Mouse (Mus musculus) layer of hippocampus, adult 11-12 months (tissue): ENCODE results near the gene Akr1c19.
"Not testable (repeated sequence)": the region's sequence is repeated elsewhere in the genome, so short reads cannot be mapped to it uniquely, and the experiment has no call there.

Source experiments
- DNase-seq: peaks from one replicate; pipeline ENCODE4 v3.0.0; 2022; ENCODE audit warnings: low spot score

Gene Akr1c19

DNA sequence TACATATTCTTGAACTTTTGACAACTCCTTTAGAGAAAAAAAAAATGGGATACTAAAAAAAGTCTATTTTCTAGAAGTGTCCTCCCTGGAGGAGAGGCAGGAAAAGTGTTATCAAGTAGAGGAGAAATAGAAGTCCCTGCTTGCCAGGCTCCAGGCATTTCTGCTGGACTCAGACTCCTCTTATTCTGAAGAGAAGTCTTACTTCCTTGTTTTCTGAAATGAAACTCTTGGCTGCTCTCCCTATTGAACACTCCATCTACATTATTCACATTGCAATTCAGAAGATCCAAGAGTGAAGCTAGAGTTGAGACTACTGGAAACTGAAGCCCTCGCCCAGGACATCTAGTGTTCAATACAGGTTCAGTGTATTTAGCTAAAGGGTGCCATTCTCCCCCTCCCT, at the start of gene Akr1c19:
TSS of gene Akr1c19 (plus strand) at position 260 of the 400 bp plus-strand sequence.
- no peak for DNase-seq

DNA sequence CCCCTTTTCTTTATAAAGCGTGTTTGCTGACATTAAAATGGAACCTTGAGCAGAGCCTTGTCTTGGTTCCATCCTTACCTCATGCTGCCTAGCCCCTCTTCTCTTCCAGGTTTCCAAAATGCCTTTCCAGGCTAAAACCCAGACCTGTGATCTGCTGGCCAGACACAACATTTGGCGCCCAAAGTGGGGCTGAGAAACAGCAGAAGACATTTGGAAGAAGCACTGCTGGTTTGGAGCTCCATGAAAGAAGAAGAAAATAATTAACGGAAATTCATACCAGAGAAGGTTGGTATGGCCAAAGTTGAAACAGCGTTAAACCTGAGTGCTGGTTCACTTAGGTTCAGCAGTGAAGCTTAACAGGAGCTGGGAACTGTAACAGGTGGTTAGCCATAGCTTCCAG, 47.2 kb upstream of the Akr1c19 start:
- not testable (repeated sequence) for DNase-seq

DNA sequence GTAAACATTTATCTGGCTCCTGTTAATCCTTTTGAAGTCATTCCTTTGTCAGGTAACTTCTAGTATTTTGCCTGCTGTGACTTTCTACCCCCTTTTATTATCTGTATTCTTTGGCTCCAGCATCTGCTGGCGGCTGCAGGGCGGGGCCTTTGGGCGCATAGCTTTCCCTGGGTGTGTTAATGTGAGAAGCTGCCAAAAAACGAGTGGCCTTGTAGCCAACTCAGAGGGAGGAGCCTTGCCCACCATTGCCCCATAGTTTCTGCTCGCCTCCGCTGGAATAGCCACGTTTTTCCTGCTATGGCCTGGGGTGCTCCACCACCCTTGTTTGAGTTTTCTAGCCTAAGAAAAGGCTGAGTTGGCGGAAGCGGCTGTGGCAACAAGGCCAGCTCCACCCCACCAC, 45.4 kb upstream of the Akr1c19 start:
- DNase-seq, result no peak

DNA sequence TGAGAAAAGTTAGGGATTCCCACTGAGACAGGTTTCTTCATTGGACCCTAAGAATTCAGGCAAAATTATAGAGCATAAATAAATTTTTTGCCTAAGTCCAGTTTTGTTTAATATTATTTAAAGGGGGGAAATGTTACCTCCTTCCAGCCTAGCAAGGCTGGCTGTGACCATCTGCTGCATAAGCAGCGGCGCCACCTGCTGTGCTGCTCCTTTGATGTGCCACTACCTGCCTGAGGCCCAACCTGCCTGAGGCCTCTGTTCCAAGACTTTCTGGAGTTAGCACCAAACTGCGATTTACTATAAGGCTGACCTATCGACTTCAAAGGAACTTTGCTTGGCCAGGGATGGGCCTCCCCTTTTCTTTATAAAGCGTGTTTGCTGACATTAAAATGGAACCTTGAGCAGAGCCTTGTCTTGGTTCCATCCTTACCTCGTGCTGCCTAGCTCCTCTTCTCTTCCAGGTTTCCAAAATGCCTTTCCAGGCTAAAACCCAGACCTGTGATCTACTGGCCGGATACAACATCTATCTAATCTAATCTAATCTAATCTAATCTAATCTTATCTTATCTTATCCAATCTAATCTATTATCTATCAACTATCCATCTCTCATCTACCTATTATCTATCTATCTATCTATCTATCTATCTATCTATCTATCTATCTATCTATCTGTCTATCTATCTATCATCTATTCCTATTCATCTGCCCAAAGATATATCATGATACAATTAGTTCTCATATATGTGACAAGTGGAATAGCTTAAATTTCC, 41.7 kb upstream of the Akr1c19 start:
- DNase-seq, result not testable (repeated sequence)

DNA sequence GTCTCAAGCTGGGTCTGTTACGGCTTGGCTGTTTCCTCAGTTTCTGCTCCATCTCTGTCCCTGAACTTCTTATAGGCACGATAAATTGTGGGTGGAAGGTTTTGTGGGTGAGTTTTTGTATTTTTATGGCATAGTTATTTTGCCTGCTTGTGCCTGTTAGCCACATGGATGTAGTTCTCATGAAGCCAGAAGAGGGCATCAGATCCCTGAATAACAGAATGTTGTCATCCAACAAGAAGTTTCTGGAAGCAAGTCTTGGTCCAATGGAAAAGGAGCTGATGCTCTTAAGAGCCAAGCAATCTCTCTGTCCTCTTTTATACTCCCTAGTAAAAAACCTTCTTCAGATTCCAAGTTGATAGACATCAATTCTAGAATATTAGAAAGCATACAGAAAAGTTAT, 40.3 kb upstream of the Akr1c19 start:
- peak; percentile 4 for DNase-seq

DNA sequence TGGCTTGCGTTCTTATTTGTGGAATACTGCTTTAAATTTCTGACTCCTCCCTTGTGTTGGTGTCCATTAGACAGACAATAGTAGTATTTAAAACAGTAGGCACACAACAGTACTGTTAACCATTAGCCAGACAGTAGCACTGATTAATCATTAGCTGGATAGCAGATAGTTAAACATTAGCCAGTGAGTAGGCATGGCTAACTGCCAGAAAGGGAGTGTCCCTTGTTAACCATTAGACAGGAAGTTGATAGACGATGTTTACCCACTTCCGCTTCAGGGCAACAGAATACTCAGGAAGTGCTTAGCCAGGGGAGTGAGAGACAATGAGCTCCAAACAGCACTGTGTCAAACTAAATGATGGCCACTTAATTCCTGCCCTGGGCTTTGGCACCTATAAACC, 37.6 kb upstream of the Akr1c19 start, which contains the start of gene Akr1c13:
TSS of gene Akr1c13 (plus strand) at position 247 of the 400 bp plus-strand sequence.
- DNase-seq, result no peak

DNA sequence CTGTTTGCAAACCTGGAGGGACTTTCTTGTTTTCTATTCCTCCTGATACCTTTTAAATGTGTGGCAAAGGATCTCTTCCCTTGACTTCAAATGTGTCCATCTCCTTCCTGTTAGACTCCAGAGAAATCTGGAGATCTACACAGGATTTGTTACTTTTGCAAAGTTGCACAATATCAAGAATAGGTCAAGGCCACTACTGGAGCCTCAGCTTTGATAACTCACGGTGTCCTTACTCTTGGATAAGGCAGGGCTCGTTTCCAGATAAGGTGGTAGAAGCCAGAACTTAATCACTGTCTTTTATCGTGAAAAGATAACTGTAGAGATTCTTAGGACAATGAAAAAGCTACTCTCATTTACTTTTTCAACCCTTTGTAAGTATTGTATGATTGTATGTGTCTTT, 36.0 kb upstream of the Akr1c19 start:
- DNase-seq, result no peak

DNA sequence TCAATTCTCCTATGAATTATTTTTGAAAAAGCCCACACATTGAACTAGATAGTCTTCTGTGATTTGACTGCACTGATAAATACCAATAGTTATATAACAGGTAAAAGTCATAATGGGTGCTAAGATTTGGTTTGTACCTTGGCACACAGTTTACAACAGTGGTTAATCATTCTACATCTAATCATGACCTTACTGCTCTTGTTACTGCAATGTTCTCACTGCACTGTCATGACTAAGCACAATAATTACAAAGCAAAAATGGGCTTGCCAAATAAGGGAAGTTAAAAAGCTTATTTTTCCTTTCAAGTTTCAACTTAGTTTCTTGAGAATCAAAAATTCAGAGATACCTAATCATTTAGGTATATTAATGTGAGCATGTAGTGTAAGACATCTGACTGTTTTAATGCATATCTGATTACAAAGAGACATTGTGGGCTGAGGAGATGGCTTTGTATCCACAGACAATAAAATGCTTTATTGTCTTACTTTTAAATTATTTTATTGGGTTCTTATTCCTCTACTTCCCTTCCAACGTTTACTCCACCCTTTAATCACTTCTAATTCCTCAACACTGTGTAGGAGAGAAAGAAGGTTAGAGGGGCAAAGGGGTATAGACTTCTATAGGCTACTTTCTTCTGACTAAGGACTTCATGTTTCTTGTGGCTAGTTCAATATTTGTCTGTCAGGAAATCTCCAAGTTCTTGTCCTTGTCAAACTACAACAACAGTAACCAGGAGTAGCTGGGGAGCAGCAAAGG, 22.2 kb upstream of the Akr1c19 start:
- no peak for DNase-seq

DNA sequence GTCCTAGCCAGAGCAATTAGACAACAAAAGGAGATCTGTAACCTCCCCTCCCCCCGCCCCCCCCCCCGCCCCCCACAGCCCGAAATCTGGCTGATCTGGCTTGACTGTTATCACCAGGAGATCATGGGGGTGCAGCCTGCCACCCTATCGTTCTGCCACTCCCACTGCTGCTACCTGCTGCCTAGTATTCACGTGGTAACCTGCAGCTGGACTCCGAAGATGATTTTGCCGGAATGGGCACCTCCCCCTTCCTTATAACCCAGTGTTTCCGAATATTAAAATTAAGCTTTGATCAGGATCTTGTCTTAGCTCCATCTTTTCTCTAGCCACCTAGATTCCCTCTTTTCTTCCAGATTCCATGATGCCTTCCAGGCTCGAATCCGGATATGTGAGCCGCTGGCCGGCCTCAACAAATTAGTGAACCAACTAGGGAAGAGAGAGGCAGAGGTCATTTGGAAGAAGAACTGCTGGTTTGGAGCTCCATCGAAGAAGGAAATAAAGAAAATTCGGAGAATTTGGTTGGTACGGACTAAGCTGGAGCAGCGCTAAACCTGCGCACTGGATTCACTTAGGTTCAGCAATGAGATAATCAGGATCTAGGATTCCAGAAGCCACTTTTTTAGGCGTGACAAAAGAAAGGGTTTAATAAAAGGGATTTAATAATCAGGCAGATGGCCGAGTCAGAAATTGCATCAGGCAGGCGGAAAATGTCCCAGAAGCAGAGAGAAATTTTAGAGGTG, 16.8 kb upstream of the Akr1c19 start:
- no peak for DNase-seq

DNA sequence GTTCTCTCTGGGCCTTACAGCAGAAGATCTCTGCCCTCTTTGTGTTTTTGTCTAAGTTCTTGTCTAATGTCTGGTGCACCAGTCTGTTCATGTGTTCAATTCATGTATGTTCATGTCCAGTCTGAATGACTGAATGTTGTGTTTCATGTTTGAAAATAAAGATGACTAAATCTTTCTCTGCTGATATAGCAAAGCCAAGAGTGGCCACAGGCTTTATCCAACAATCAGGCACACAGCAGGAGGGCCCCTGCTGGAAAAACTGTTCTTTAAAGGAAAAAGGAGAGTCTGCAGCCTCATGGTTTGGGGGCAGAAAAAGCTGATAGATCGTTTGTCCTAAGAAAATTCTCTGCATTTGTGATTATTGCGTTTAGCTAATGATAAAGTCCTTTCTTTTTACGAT, 16.2 kb upstream of the Akr1c19 start:
- no peak for DNase-seq

DNA sequence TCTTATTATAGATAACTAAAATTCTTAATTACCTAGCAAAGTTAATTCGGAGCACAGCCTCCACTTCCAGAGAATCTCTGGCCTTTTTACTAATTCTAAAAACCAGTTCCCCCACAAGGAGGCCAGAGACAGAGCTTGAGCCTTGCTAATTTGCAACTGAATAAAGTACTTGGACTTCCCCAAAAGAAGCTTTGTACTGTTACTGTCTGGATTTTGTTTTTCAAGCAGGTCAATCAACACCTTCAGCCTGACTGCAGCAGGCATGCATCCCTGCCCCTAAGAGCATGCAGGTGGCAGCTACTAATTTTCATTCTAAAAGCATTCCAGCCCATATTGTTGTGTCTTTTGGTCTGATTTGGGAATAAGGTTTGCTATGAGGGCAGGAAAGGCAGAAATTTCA, 13.0 kb upstream of the Akr1c19 start:
- not testable (repeated sequence) for DNase-seq

DNA sequence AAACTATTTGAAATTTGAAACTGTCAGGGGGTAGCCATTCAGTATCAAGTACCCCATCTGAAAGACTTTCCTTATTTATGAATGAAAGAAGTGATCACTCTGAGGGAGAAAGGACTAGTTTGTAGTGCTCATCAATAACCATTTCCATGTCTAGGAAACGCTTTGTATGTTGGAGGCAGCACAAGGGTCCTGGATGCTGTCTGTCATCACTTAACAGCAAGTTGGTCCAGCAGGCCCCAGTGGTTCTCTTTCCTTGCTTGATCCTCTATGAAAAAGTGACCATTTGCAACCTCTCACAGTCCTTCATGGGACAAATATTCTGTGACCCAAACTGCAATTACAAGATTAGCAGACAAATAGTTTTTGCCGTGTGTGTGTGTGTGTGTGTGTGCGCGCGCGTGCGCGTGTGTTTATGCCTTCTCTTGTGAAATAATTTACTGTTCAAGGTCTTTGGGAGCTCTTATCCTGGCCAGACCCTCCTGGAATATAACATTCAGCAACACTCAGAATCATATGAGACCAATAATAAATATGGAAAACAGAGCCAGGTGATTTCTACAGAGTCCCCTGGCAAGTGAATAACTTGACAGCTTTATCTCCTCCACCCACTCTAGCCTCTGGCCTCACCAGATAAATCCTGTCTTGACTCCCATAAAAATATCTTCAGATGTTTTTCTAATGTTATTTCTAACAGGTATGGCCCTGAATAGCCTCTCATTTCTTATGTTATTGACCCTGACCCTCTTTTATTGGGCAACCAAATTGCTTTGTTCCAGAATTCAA, 2.5 kb downstream of the Akr1c19 start:
- no peak for DNase-seq

DNA sequence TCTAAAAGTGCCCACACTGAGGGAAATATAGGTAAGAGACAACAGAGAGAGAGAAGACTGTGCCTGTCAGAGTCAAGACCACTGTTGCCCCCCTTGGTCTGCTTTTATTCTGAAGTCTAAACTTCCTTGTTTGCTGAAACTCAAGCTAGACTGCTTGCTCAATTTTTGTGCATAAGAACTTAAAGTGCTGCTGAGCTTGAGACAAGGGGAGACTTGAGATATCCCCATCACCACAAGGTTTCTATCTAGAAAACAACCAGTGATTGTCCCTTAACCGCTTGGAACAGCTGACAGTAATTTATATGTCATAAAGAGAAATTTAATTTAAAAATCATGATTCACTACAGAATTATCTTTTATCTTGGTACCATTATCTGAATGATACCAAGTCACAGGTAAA, 4.6 kb downstream of the Akr1c19 start:
- no peak for DNase-seq

DNA sequence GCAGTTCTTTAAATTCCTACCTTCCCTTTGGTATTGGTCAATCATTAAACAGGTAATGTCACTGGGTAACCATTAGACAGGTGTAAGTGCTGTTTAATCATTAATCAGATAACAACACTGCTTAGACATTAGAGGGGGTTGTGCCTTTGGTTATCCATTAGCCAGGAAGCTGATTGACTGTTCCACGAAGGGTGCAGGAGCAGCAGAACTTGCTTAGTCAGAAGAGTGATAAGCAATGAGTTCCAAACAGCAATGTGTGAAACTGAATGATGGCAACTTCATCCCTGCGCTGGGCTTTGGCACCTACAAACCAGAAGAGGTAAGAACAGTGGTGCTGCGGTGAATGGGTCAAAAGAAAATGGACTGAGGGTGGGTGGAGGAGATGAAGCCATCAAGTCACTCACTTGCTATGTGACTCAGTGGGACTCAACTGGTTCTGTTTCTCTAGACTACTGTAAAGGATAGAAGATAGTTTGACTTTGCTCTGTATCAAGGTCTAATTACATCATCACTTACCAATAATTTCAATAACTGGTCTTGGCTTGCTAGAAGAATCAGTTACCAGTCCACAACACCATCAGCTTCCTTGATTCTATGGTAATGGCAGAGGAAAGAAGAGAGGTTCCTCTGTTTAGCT, 5.2 kb downstream of the Akr1c19 start:
- no peak for DNase-seq

DNA sequence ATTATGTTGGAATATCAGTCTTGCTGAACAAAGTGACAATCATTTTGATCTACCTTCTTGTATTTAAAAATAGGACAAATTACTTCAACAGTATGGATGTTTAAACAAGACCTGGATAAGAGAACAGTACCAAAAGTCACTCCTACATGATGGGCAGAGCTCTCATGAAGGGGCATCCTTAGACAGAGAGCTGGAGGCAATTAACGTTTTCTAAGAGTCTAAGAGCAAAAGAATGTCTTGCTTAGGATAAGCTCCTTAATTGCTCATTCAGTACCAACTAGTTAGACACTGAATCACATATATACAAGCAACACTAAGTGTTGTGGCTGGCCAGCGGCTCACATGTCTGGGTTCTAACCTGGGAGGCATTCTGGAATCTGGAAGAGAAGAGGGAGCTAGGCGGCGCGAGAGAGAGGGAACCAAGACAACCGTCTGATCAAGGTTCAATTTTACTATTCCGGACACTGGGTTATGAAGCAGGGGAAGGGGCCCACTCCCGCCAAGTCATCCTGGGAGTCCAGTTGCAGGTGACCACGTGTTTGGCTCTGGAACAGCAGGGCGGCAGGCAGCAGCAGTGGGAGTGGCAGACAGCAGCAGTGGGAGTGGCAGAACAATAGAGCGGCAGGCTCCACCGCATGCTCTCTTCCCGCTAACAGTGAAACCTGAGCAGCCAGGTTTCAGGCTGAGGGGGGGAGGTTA, 16.5 kb downstream of the Akr1c19 start:
- DNase-seq, result no peak

DNA sequence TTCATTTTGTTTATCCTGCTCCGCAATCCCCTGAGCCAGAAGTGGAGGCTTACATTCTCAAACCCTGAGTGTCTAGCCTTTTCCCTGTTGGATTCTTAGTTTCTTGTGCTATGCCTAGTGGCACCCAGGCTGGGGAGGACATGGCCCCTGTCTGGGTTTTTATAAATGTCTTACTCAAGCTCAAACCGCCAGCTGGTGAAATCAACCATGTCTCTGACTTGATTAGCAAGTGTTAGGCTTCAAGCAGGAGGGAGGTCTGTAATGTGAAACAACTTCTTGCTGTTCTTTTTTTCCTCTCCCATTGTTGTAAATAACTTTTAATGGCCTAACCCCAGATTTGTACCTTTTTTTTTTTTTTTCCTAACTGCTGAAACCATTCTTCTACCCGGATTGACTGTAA, 20.8 kb downstream of the Akr1c19 start:
- DNase-seq, result no peak

DNA sequence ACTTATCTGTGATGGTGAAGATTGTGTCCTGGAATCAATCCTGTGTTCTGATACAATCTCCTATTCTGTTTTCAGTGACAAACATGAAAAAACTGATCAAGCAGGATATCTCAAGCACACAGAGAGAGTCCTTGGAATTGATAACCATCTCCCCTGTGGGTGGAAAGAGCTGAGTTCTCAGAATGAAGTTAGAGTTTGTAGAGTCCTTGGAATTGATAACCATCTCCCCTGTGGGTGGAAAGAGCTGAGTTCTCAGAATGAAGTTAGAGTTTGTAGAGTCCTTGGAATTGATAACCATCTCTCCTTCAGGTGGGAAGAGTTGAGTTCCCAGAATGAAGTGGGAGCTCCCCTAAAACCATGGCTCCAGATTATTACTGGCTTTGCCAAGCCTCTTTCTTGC, 28.4 kb downstream of the Akr1c19 start:
- not testable (repeated sequence) for DNase-seq

DNA sequence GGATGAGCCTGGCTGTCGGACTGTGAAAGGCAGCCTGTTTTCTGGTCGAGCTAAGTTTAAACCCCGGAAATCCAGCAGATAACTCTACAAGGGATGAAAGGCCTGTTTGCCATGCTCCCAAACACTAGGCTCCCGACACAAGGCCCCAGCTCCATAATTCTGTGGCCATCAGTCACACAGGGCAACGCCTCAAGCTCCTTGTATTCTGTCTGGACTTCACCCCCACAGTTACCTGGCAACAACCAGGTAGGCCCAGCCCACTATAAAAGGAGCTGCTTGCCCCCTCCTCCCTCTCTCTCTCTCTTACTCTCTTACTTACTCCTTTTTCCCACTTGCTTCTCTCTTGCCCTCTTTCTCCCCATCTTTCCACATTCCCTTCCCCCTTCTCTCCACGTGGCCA, 28.8 kb downstream of the Akr1c19 start:
- DNase-seq, result no peak

DNA sequence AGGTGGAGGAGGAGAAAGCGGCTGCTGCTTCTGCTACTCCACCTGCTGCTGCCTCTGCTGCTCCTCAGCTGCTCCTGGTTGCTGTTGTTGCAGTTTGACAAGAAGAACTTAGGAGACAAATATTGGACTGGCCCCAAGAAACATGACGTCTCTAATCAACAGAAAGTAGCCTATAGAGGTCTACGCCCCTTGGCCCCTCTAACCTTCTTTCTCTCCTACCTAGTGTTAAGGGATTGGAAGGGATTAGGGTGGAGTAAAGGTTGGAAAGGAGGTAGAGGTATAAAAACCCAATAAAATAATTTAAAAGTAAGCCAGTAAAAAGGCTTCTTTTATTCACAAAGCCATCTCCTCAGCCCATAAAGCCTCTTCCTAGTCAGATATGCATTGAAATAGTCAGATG, 36.1 kb downstream of the Akr1c19 start:
- DNase-seq, result no peak

DNA sequence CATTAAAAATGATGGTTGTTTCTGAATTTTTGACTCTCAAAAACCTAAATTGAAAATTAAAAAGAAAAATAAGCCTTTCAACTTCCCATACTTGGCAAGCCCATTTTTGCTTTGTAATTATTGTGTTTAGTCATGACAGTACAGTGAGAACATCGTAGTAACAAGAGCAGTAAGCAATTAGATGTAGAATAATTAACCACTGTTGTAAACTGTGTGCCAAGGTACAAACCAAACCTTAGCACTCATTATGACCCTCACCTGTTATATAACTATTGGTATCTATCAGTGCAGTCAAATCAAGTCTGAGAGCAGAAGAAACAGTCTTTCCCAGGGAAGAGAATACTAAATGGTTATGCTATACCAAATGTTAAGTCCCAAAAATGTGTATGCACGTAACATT, 36.5 kb downstream of the Akr1c19 start:
- no peak for DNase-seq

DNA sequence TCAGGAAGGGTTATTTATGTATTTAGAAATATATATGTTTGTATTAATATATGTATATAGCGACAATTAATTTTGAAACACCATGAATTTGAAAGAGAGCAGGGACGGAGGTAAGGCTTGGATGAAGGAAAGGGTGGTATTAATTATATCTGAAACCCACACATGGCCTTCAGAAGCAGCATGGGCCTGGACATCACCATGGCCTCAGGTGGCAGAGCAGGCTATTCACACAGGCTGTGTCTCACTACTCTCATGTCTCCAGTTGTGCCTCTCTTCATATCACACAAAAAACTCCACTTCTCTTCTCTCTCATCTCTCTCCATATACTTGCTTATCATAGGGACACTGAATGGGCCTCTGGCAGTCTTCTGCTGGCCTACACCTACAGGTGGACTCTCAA, 37.0 kb downstream of the Akr1c19 start:
- not testable (repeated sequence) for DNase-seq
